Mouse (Mus musculus) left cerebral cortex, adult 9 months (tissue): ENCODE data around the gene Eya4.

Experiments used
- DNase-seq, 2 experiments: peaks; one replicate each; pipeline ENCODE4 v3.0.0; 2022; ENCODE audit warnings: low spot score in 2 of 2

Eya4 gene

GRCm38 (mm10) chr10:23156866-23157625, 193.5 kb downstream of the Eya4 start:
- DNase-seq: no peak

DNA sequence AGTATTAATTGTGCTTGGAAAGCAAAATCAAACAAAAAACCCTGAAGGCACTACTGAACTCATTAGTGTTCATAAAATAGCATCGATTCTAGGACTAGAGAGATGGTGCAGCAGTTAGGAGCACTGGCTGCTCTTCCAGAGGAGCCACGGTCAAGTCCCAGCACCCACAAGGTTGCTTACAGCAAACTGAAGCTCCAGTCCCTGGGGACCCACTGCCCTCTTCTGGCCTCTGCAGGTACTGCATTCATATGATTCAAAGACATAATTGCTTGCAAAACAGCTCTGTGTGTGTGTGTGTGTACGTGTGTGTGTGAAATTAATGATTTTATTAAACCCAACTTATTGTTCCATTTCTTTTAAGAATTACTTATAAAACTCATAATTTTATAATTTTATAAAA, 200.2 kb downstream of the Eya4 start:
- no peak for DNase-seq

DNA sequence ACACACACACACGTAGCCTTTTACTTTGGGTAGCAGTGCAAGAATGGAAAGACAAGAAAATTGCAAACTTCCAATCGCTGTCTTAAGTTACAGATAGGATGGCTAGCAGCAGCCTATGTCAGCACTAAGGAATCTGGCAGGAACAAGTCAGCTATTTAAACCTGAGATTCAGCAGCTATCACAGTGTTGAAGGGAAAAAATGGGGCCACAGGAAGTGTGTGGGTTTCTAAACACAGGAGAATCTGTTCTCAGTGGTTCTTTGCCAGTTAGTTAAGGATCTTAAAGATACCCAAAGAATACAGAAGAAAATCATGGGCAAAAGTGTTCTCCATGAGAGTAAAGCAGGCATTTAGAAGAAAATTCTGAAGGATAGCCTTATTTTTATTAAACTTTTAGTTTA, 206.0 kb downstream of the Eya4 start:
- DNase-seq: peak; percentile 18 to 59

DNA sequence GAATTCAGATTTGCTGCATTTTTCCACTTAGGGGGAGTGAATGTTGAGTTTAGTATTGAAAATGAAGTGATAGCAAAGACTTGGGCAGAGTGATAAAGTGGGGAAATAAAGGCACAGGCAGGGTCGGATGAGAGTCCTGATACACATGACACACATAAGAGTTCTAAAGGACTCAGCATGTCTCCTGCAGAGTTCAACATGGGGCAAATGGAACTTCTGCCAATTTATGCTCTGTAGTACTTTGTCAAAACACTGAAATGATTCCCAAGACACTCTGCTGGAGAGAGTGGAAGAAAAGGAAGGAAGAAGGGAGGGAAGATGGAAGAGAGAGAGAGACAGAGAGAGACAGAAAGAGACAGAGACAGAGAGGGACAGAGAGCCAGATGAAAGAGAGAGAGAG, 222.6 kb downstream of the Eya4 start:
- no peak for DNase-seq

- DNase-seq: no peak
These were observed 223.4 kb downstream of the Eya4 start for GRCm38 (mm10) chr10:23127151-23127550.

GRCm38 (mm10) chr10:23126529-23126928, 224.1 kb downstream of the Eya4 start:
- DNase-seq: no peak

DNA sequence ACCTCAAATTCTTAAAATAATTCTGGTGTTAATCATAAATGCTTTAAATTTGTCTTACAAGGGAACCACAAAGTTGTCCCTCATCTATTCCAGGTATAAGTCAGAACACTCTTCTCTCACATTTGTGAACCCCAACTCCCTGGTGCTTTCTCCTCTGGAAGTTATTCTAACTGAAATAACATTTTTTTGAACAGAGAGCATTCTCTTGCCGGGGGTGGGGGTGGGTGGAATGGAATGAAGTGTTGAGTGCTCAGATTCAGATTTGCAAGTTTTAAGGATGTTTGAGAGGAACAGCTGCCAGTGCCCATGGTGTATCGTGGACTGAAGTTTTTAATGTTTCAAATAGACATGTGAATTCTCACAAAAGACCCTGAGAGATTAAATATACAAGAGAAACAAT, 230.1 kb downstream of the Eya4 start:
- DNase-seq: no peak

DNA sequence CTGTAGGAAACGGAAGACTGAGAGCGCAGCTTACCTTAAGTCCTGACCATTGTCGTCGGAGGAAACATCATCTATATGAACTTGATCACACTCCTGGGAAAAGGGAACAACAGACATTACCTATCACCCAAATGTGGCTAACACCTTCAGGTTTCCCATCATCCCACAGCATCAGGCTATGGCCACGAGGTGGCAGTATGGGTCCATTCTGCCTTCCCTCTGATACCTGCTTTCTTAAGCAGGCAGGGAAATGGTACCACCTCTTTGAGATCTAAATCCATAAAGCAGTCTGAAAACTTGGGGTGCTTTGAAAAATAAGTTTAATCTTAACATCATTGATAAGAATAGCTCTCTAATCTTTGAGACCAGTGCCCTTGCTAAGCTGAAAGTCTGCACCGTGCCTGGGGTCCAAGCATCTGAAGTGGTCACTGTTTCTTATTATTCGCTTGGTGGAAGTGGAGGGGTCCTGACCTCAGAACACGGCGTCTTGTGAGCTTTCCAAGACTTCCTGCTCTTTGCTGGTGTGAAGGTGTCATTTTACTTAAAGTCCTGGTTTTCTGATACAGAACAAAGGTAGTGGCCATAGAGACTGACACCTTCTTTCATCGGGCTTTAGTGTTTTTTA, 233.7 kb downstream of the Eya4 start:
- peak; percentile 31 to 85 for DNase-seq

DNA sequence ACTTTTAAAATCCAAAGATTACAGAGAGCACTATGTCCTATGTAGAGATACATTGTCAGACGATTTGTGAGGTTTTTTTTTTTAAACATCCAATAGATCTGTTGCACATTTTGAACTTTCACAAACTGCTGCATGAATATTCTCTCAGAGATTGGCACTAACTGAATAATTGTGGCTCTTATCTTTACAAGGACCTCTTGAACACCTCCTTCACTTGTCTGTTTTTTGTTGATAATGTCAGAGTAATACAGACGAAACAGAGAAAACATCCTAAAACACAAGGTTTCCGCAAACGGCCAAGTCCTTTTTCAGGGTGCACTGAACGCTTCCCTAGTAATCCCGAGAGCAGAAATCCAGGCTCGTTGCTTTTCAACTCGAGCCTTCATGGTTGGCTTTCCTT, 234.5 kb downstream of the Eya4 start:
- DNase-seq: no peak

DNA sequence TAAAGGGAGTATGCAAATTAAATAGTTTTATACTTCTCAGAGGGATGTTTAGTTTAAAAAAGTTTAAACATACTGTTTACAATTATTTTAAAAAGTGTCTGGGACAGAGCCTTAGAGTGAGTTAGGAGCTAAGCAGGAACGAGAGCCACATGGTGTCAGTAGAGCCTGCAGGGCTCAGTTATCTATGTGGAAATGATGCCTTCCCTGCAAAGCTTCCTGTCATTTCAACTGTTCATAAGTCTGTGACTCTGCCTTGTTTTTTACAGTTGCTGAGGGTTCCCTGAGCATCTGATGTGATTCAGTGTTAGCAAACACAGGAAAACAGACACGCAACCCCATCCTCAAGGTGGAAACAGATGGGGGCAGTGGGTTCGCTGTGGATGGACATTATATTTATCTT, 235.3 kb downstream of the Eya4 start:
- no peak for DNase-seq

- DNase-seq: no peak
These were observed 242.5 kb downstream of the Eya4 start for GRCm38 (mm10) chr10:23108122-23108521.

DNA sequence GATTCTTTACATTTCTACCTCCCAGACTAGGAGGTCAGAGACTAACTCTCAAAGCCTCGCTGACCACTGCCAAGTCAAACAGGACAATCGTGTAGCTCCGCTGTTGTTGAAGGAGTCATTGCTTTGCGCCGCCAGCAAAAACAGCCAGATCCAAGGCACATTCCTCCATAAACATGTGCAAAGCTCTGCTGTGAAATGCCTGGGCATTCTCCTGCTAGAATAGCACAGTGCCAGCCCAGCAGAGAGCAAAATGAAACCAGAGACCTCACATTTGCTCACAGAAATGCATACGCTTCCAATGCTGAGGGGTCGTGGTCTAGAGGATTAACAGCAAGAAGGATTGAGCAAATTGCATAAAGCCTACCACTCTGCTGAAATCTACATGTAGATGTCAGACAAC, 258.1 kb downstream of the Eya4 start:
- DNase-seq: no peak

DNA sequence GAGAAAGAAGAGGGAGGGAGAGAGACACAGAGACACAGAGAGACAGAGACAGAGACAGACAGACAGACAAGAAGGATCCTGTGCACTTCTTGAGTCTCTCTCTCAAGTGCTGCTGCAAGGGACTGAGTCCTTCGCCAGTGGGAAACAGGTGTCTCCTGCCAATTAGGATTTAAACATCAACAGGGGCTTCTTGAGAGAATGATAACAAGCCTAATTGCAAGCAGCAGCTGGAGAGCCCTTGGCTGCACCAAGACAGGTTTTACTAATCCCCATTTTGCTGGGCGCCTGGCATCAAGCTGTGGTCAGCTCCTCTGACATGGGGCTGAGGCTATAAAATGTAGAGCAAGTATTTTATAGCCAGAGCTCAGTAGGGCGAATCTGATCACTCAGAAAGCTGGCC, 259.0 kb downstream of the Eya4 start:
- no peak for DNase-seq

DNA sequence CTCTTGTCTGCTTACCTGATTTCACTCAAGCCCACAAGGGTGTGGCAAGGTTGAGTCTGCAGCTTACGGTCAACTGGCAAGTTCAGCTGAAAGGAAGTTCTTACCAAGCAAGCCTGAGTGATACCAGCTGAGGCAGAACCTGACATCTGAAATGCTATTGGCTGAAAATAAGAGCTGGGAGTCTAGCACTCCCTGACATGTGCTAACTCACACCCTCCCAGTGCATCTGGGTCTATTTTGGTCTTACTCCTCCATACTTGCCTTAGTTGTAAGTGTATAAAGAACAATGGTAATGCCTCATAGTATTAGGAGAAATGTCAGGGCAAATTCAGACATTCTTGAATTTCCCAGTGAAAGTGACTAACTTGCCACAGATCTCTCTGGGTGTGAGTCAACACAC, 260.3 kb downstream of the Eya4 start:
- DNase-seq: peak; percentile 10 to 27

DNA sequence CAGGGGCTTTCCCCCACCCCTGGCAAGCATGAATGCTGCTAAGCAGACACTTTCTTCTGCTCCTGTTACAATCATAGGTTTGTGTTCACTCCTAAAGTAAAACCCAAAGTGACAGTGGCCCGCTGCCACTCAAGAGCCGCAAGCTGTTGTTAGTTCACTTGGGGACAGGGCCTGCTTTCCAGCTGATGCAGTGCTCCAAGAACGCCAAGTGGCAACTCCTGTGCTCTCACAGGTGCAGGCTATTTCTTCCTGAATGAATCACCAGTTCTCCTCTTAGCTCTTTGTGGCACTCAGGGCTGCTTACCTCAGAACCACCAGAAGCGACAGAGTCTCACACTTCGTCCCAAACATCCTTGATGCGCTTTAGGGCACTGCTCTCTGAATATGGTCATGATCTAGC, 261.3 kb downstream of the Eya4 start:
- DNase-seq: no peak

- no peak for DNase-seq
These were observed 261.8 kb downstream of the Eya4 start for GRCm38 (mm10) chr10:23088764-23089163.

GRCm38 (mm10) chr10:23086352-23087215, 264.0 kb downstream of the Eya4 start:
- peak in 1 of 2 experiments; percentile 87 for DNase-seq

DNA sequence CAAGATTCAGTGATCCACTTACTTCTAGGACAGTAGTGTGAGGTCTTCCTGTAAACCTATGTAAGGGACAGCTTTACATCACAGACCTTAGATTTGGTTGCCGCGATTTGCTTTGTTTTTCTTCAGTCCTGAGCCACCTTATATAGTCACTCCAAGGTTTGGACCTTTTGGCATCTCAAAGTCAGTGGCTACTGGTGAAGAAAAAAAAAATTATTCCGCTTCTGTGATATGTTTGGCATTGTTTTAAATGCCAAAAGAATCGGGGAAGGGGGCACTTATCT, 269.1 kb downstream of the Eya4 start:
- no peak for DNase-seq

DNA sequence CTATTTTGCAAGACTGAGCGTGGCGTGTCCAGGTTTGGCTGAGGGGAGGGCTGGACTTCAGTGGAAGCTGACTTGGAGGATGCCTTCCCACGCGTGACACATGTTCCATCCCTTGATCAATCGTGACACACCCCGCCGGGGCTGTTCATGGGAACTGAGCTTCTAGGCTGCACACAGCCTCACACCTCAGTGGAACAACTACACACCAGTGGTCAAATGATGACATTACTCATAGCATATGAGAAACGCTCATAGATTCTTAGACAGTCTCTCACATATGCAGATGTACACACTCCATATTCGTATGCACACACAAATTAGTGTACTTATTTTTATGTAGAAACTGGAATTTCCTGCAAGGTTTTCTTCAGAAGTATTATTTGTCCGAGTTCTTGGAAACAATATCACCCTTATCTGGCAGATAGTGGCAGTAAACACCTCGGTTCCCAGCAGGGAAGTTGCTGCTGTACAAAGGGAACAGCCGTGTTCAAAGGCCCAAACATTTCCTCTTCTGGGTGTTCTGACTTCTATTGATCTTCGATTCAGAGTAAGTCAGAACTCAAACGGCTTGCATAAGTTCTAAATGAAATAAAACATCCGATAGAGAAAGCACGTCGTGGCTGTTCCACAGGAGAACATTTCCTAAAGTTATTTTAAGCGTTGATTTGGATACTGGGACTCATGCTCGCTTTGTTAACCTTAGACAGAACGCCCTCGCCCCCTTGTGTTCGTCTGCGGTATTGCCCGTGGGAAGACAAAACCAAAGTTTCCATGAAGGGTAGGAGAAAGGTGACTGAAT, 269.6 kb downstream of the Eya4 start:
- peak in 1 of 2 experiments; percentile 82 for DNase-seq

DNA sequence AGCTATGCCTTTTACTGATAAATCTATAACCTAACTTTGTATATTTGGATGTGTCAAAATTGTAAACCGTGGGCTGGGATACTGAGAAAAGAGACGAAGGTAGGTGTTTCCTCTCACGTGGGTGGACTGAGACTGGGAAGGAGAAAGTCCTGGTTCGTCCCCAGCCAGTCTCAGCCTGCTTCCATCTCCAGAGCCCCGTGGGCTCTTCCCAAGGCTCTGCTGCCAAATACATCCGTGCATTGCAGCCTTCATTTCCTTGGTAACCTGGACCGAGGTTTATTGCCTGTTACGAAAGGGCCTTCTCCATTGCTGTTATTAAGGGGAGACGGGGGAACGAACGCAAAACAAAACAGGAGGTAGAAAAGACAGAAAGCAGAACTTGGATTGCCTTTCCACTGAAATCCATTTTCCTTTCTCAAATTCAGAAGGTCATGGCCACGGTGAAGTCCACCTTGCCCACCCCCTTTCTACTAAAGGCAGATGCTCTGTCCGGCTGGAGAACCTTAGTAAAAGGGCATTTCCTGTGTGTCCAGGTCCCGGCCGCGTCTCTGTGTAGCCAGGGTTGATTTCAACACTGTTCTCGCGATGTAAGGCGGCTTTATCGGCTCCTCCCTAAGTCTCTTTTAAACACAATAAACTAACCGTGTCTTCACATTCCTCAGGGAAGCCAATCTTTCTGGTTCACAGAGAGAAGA, 273.7 kb downstream of the Eya4 start:
- no peak for DNase-seq

- DNase-seq: no peak
These were observed 277.2 kb downstream of the Eya4 start for GRCm38 (mm10) chr10:23073431-23073830.
